Mouse (Mus musculus) forebrain, embryonic 11.5 days (tissue): ENCODE measurements around the gene Tenm2. TPM values are rescaled to one million over a fixed set of nuclear protein-coding genes. Genes with fewer than 3 reads are reported as not detected.

Source experiments
- ATAC-seq: fragments of 200-750 bp; cut with Nextera tagmentation; replicated peaks from 2 replicates; pipeline ENCODE4 v1.8.0; 2017; ENCODE audit warnings: moderate TSS enrichment; ENCODE audit not compliant: low FRiP score
- DNase-seq: peaks from one replicate; pipeline ENCODE4 v3.0.0-alpha.2; 2017; ENCODE audit warnings: low spot score
- H3K27ac ChIP-seq: fragments of 300-500 bp; sonication (generic); 2 replicates; pipeline ENCODE4 v1.5.1; 2014; ENCODE audit warnings: low read depth, low read length
- H3K27me3 ChIP-seq: fragments of 300-500 bp; sonication (generic); 2 replicates; pipeline ENCODE4 v1.6.1; 2014; ENCODE audit warnings: mild to moderate bottlenecking, low read length, mixed read lengths; ENCODE audit not compliant: control insufficient read depth, insufficient read depth
- H3K36me3 ChIP-seq: fragments of 300-500 bp; sonication (generic); 2 replicates; pipeline ENCODE4 v1.6.1; 2014; ENCODE audit warnings: mild to moderate bottlenecking, low read length, moderate library complexity, mixed read lengths; ENCODE audit not compliant: control insufficient read depth, insufficient read depth
- H3K4me1 ChIP-seq: fragments of 300-500 bp; sonication (generic); replicated peaks from 2 replicates; pipeline ENCODE4 v1.6.1; 2014; ENCODE audit warnings: low read length, mixed read lengths; ENCODE audit not compliant: control insufficient read depth, insufficient read depth
- H3K4me2 ChIP-seq: fragments of 300-500 bp; sonication (generic); 2 replicates; pipeline ENCODE4 v1.6.1; 2014; ENCODE audit warnings: low read depth, mild to moderate bottlenecking, low read length, moderate library complexity, mixed read lengths; ENCODE audit not compliant: severe bottlenecking
- H3K4me3 ChIP-seq: fragments of 300-500 bp; sonication (generic); 2 replicates; pipeline ENCODE4 v1.5.1; 2014; ENCODE audit warnings: low read depth, low read length
- H3K9ac ChIP-seq: fragments of 300-500 bp; sonication (generic); 2 replicates; pipeline ENCODE4 v1.6.1; 2014; ENCODE audit warnings: low read length
- H3K9me3 ChIP-seq: fragments of 300-500 bp; sonication (generic); 2 replicates; pipeline ENCODE4 v1.6.1; 2016; ENCODE audit warnings: low read length, mixed read lengths; ENCODE audit not compliant: control insufficient read depth
- WGBS: fragments of 180-500 bp; shearing (Covaris S2); extraction: QIAGEN DNeasy Blood & Tissue Kit; methylation state at CpG from one replicate; pipeline ENCODE4 v1.1.7; 2014; 5-methylcytosine and 5-hydroxymethylcytosine counted together
- polyA plus RNA-seq: library from polyadenylated mRNA; unstranded; fragments of >200 nt; fragmentation: Nextera tagmentation; extraction: Ambion mirVana; gene quantifications from 2 replicates; pipeline ENCODE4 v1.2.1, GENCODE M21; 2014

Gene Tenm2
- polyA plus RNA-seq, 1 experiment from 2014 or later, result 3.8 TPM

GRCm38 (mm10) chr11:36851690-36852089 is 384.1 kb downstream of the Tenm2 start:
- Histone ChIP-seq H3K4me1 (no peaks in the 10 kb centered on the region), H3K9ac (no peak overlapping the region), H3K4me3 (no peak overlapping the region), H3K9me3 (no peaks in the 10 kb centered on the region), H3K27me3 (no peaks in the 10 kb centered on the region), H3K4me2 (no peak overlapping the region), H3K36me3 (no peaks in the 10 kb centered on the region), H3K27ac (no peak overlapping the region)
- no peak for DNase-seq
- ATAC-seq, result no peak
- WGBS, result 83% methylated on average over 3 of the region's 3 CpGs

- no peaks in the 10 kb centered on the region for H3K36me3 ChIP-seq
- ATAC-seq, result no peak
- no peak overlapping the region for H3K4me3 ChIP-seq
- no peak for DNase-seq
- no peak overlapping the region for H3K4me2 ChIP-seq
- no peak overlapping the region for H3K27ac ChIP-seq
- 90% methylated on average over 6 of the region's 6 CpGs for WGBS
- no peaks in the 10 kb centered on the region for H3K9me3 ChIP-seq
- H3K27me3 ChIP-seq, result no peaks in the 10 kb centered on the region
- no peak overlapping the region for H3K9ac ChIP-seq
- H3K4me1 ChIP-seq, result no peaks in the 10 kb centered on the region
Measured at GRCm38 (mm10) chr11:36847451-36847850, 388.3 kb downstream of the Tenm2 start.

GRCm38 (mm10) chr11:36832855-36833254 is 402.9 kb downstream of the Tenm2 start:
- WGBS, result 89% methylated on average over 4 of the region's 4 CpGs
- no peak overlapping the region for H3K27ac ChIP-seq
- H3K9ac ChIP-seq, result no peak overlapping the region
- no peaks in the 10 kb centered on the region for H3K27me3 ChIP-seq
- DNase-seq, result no peak
- H3K4me3 ChIP-seq, result no peak overlapping the region
- H3K9me3 ChIP-seq, result no peaks in the 10 kb centered on the region
- no peak for ATAC-seq
- no peaks in the 10 kb centered on the region for H3K4me1 ChIP-seq
- H3K36me3 ChIP-seq, result no peaks in the 10 kb centered on the region
- no peak overlapping the region for H3K4me2 ChIP-seq

- ATAC-seq, result no peak
Measured at GRCm38 (mm10) chr11:36831511-36831910, 404.3 kb downstream of the Tenm2 start.

GRCm38 (mm10) chr11:36824666-36825065 is 411.1 kb downstream of the Tenm2 start:
- no peak overlapping the region for H3K4me3 ChIP-seq
- WGBS, result 42% methylated on average over 7 of the region's 7 CpGs
- DNase-seq (no peak), ATAC-seq (no peak)
- H3K27me3 ChIP-seq, result no peaks in the 10 kb centered on the region
- H3K4me2 ChIP-seq, result no peak overlapping the region
- H3K27ac ChIP-seq, result no peak overlapping the region
- no peaks in the 10 kb centered on the region for H3K4me1 ChIP-seq
- H3K36me3 ChIP-seq, result no peaks in the 10 kb centered on the region
- no peak overlapping the region for H3K9ac ChIP-seq
- H3K9me3 ChIP-seq, result no peaks in the 10 kb centered on the region

More at GRCm38 (mm10) chr11:36831511-36831910, 404.3 kb downstream of the Tenm2 start:
- no peaks in the 10 kb centered on the region for H3K27me3 ChIP-seq
- no peak overlapping the region for H3K4me2 ChIP-seq
- no peaks in the 10 kb centered on the region for H3K9me3 ChIP-seq
- WGBS, result 72% methylated on average over 11 of the region's 11 CpGs
- no peak overlapping the region for H3K4me3 ChIP-seq
- no peaks in the 10 kb centered on the region for H3K4me1 ChIP-seq
- H3K36me3 ChIP-seq, result no peaks in the 10 kb centered on the region
- H3K27ac ChIP-seq, result no peak overlapping the region
- no peak overlapping the region for H3K9ac ChIP-seq
- DNase-seq, result no peak

- peaks cover 3% of the 10 kb centered on the region; the same call in 1 of the 2 replicates for H3K4me1 ChIP-seq
- no peak overlapping the region for H3K27ac ChIP-seq
- no peaks in the 10 kb centered on the region for H3K27me3 ChIP-seq
- ATAC-seq (no peak), DNase-seq (no peak)
- no peaks in the 10 kb centered on the region for H3K9me3 ChIP-seq
- no peak overlapping the region for H3K4me2 ChIP-seq
- H3K36me3 ChIP-seq, result no peaks in the 10 kb centered on the region
- WGBS, result 82% methylated on average over 1 of the region's 1 CpGs
- no peak overlapping the region for H3K9ac ChIP-seq
- no peak overlapping the region for H3K4me3 ChIP-seq
Measured at GRCm38 (mm10) chr11:36804615-36805014, 431.1 kb downstream of the Tenm2 start.

- no peak overlapping the region for H3K9ac ChIP-seq
- no peaks in the 10 kb centered on the region for H3K27me3 ChIP-seq
- no peak for ATAC-seq
- H3K4me2 ChIP-seq, result no peak overlapping the region
- H3K4me3 ChIP-seq, result no peak overlapping the region
- H3K9me3 ChIP-seq, result no peaks in the 10 kb centered on the region
- H3K27ac ChIP-seq, result no peak overlapping the region
- H3K4me1 ChIP-seq, result peaks cover 3% of the 10 kb centered on the region; the same call in 1 of the 2 replicates
- no peak for DNase-seq
- no peaks in the 10 kb centered on the region for H3K36me3 ChIP-seq
- WGBS, result 69% methylated on average over 8 of the region's 8 CpGs
Measured at GRCm38 (mm10) chr11:36802208-36802631, 433.5 kb downstream of the Tenm2 start.

GRCm38 (mm10) chr11:36801683-36802082 is 434.1 kb downstream of the Tenm2 start:
- DNase-seq, result no peak
- 86% methylated on average over 4 of the region's 4 CpGs for WGBS
- Histone ChIP-seq H3K4me1 (peaks cover 3% of the 10 kb centered on the region; the same call in 1 of the 2 replicates), H3K4me2 (no peak overlapping the region), H3K9ac (no peak overlapping the region), H3K4me3 (no peak overlapping the region), H3K9me3 (no peaks in the 10 kb centered on the region), H3K36me3 (no peaks in the 10 kb centered on the region), H3K27me3 (no peaks in the 10 kb centered on the region), H3K27ac (no peak overlapping the region)
- no peak for ATAC-seq

GRCm38 (mm10) chr11:36799409-36799808 is 436.4 kb downstream of the Tenm2 start:
- H3K4me3 ChIP-seq, result no peak overlapping the region
- DNase-seq (no peak), ATAC-seq (no peak)
- no peaks in the 10 kb centered on the region for H3K9me3 ChIP-seq
- H3K4me1 ChIP-seq, result peaks cover 3% of the 10 kb centered on the region; the same call in 1 of the 2 replicates
- H3K4me2 ChIP-seq, result no peak overlapping the region
- no peaks in the 10 kb centered on the region for H3K36me3 ChIP-seq
- no peak overlapping the region for H3K27ac ChIP-seq
- no peak overlapping the region for H3K9ac ChIP-seq
- no peaks in the 10 kb centered on the region for H3K27me3 ChIP-seq
- WGBS, result 74% methylated on average over 8 of the region's 8 CpGs
